Mouse (Mus musculus) gastrocnemius, postnatal 10 days (tissue): Measurements from ENCODE around the gene Map1lc3a. TPM values are rescaled to one million over a fixed set of nuclear protein-coding genes. Genes with fewer than 3 reads are reported as not detected.
A peak's percentile ranks its signal among the peaks of the same experiment; 100 is the strongest.

ENCODE experiments used
- DNase-seq: peaks from one replicate; pipeline ENCODE4 v3.0.0; 2021; ENCODE audit warnings: mixed read lengths
- long read RNA-seq, 2 experiments: library from polyadenylated mRNA; stranded (forward); transcript quantifications; one replicate each; pipeline ENCODE4 v2.0.0; 2021
- total RNA-seq, 2 experiments: library from RNA; stranded (reverse); gene quantifications; 2 replicates each; pipeline ENCODE4 v1.2.3; 2021

Map1lc3a gene
- 100 to 1,000 TPM; 165 to 183 TPM for total RNA-seq
- long read RNA-seq, experiment 1, transcript Map1lc3a-203 (3 exons, 826 nt): minor isoform, 16 of 85 reads
- long read RNA-seq, experiment 1, transcript Map1lc3a-201 (4 exons, 1,112 nt): major isoform, 66 of 85 reads
- long read RNA-seq, experiment 1, partial matches to known transcripts: 2 of 85 reads
- long read RNA-seq, experiment 1, other reads (novel, unspliced or antisense): 1 of 85 reads
- long read RNA-seq, experiment 2, transcript Map1lc3a-201 (4 exons, 1,112 nt): major isoform, 65 of 98 reads
- long read RNA-seq, experiment 2, transcript Map1lc3a-203 (3 exons, 826 nt): minor isoform, 26 of 98 reads
- long read RNA-seq, experiment 2, partial matches to known transcripts: 6 of 98 reads
- long read RNA-seq, experiment 2, other reads (novel, unspliced or antisense): 1 of 98 reads

DNA sequence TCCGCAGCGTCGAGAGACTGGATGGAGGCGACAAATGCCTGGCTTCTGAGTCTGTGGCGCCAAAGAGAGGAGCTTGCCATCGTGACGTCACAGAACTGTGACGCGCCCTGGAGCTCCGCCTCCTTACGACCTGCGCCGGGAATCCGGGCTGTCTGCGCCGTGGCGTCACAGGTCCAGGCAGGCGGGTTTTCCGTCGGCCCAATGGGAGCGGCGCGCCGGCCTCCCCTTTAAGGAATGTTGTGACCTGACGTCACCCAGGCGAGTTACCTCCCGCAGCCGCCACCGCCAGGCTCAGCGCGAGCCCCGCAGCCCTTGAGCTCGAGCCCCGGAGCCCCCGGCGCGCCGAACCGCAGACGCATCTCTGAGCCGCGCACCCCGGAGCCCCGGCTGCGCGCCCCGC is at the start of gene Map1lc3a:
Gene Map1lc3a (plus strand): TSS at position 103 of the 400 bp plus-strand sequence.
- DNase-seq: peak; percentile 95

DNA sequence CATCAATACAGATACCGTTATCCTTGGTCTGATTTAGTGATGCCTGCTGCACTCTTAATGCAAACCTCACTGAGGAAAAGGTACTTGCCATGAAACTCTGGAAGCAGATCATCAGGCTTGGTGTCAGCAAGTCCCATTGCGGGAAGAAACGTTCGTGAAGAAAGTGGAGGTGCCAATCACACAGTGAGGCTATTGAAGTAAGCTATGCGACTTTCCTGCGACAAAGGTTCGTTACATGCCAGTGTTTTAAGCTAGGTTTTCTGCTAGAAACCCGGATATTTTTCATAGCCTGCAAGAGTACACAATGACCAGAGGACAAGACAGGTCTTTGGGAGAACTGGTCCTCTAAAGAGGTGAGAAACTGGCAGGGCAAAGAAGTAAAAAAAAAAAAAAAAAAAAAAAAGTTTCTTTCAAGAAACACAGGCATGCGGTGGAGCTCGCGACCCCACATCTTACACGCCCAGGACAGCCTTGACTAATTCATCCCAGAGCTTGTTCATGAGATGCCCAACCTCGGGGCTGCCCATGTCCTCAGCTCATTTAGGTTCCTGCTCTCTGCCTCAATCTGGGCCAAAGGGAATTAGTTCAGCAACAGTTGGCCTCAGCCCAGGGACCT is 40.2 kb upstream of the Map1lc3a start:
- no peak for DNase-seq

DNA sequence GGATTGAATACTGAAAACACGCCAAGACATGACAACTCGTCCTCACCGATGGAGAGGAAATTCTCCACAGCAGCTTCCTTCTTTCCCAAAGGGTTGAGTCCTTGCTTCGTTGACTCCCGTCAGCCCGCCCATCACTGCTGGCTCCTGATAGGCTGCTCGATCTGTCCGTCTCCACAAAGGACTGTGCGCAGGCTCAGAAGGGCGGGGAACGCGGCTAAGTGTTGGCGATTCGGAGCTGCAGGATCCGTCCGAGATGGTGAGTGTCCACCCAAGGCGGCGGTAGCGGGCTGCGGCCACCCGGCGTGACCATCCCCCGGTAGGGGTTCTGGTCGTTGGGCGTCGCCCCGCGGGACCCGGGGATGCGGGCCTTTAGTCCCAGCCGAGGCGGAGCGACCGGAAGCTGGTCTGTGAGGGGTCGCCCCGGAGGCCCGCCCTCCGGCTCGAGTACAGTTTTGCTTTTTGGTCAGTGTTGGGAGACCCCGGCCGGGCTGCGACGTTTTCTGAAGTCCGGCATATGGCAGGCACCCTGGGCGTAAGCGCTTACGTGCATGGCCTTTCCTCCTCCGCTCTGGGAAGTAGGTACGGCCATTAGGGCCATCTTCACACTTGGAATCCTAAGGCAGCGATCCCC is 39.6 kb upstream of the Map1lc3a start, which contains the start of gene Dynlrb1:
Gene Dynlrb1 (plus strand): TSS at position 172 of the 631 bp plus-strand sequence.
- peak; percentile 99 for DNase-seq

DNA sequence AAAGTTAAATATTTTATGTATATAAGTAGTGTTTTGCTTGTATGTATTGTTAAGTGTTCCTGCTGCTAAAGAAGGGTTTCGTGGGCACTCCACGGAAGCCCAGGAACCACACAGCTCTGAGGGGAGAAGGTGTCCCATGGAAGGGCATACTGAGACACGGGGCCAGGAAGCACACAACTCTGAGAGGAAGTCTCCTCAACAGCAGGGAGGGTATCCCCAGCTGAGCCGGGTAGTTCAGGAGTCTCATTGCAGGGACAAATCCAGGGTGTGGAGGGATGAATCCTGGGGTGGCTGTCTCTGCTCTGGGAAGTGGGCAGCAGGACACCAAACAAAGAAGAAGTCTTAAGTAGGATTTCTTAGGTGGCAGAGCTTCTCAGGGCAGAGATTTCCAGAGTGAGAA is 38.8 kb upstream of the Map1lc3a start:
- no peak for DNase-seq

- DNase-seq: no peak
These were observed 35.2 kb upstream of the Map1lc3a start for GRCm38 (mm10) chr2:155240915-155241314.

DNA sequence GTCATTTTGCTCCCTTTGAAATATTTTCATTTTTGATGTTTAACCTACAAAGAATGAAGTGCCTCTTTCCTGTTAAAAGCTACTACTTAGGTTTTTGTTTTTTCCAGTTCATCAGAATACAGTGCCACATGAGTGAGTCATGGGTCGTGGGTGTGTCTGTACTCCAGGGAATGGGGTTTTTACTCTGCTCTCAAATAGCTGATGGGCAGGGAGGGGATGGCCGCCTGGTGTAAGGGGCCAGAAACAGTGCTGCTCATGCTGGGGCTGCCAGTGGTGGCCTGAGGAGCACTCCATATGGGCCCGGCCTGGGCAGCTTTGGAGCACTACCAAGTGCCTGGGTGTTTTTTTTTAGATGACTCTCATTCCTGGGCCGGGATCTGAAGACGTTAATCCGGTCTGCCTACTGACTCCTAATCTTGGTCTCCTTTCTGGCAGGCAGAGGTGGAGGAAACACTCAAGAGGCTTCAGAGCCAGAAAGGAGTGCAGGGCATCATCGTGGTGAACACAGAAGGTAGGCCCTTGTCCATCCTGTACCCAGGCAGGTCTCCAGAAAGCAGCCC is 33.7 kb upstream of the Map1lc3a start:
- DNase-seq: peak; percentile 10

- no peak for DNase-seq
These were observed 29.9 kb upstream of the Map1lc3a start for GRCm38 (mm10) chr2:155246231-155246630.

- no peak for DNase-seq
These were observed 27.9 kb upstream of the Map1lc3a start for GRCm38 (mm10) chr2:155248206-155248605.

GRCm38 (mm10) chr2:155248718-155249117 is 27.4 kb upstream of the Map1lc3a start:
- DNase-seq: no peak

GRCm38 (mm10) chr2:155249588-155249987 is 26.5 kb upstream of the Map1lc3a start:
- DNase-seq: no peak

DNA sequence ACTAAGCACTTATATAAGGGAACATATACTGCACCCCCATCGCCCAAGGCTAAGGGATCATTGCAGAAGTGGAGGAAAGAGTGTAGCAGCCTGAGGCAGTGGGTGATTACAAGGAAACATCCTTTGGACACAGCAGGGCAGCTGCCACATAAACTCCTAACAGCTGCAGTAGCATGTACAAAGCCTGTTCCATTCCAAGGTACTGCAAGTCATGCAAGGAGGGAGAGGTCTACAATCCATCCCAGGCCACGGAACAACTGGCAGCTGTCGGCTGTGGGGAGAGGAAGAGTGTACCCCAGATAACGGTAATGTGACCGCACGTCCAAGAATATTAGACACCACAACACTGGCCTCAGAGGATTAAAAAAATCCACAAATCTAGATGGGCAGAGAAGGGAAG is 10.6 kb upstream of the Map1lc3a start:
- DNase-seq: no peak

DNA sequence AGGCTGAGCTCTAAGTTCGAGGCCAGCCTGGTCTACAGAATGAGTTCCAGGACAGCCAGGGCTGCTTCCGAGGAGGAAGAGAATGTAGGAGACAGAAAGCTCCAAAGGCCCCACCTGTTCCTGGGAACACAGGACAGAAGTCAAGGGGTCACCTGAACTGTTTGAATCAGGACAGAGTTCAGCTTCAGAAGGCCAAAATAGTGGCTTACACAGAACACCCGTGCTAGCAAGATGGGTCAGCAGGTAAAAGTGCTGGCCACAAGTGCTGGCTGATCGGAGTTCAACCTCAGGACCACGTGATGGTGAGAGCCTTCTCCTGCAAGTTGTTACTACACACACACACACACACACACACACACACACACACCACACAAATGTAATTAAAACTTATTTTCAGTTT is 9.2 kb upstream of the Map1lc3a start:
- no peak for DNase-seq

- no peak for DNase-seq
These were observed 4.1 kb upstream of the Map1lc3a start for GRCm38 (mm10) chr2:155271957-155272356.

GRCm38 (mm10) chr2:155272396-155273170 is 3.5 kb upstream of the Map1lc3a start:
- DNase-seq: no peak

- DNase-seq: no peak
These were observed 2.5 kb upstream of the Map1lc3a start for GRCm38 (mm10) chr2:155273603-155274002.

DNA sequence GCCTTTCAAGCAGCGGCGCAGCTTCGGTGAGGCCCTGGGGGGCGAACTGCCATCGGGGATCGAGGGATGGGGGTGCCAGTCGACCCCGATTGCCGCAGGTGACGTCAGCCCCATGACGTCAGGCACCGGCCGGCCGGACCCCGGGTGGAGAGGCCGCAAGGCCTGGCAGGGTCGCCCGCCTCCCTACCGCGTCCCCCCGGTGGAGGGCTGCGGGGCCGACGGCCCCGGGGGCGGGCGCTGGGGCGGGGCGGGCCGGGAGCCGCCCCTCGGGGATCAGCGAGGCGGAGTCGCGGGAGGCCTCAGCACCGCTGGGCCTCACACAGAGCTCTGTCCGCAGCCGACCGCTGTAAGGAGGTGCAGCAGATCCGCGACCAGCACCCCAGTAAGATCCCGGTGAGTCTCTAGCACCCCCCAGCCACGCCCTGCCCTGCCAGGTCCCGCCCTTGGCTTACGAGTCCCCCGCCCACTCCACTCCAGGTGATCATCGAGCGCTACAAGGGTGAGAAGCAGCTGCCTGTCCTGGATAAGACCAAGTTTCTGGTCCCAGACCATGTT is 601 bp downstream of the Map1lc3a start:
- DNase-seq: peak; percentile 70

DNA sequence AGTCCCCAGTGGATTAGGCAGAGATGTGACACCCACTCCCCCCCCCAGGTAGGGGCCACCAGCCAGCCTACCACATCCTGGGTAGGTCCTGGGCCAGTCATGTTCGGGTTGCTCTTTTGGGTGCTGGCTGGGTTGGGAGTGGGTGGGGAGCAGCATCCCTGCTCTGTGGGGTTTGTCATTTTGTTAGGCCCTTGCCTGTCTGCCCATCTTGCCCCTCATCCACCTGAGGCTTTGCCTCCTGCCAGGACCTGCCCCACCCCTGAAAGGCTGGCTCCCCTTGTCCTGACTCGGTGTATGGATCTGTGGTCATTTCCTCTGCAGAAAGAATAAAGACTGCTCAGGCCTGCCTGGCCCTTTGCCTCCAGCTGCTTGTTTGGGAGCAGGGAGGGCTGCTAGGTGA is 1.6 kb downstream of the Map1lc3a start:
- DNase-seq: no peak

DNA sequence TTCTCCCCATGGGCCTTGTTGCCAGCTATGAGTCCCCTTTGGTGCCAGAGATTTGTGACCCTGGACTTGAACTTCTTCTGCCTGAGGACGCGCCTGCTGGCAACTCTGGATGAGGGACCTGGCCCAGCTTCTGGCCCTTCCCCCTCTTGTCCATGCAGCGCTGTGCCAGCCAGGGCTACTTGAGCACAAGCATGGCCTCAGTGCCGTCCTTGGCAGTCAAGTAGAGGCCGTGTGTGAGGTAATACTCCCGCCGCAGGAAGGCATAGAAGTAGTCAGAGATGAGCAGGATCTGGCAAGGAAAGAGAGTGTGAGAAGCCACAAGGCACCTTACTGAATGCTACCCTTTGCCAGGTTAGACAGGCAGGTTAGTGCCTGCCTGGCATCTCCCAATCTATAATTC is 2.3 kb downstream of the Map1lc3a start:
- peak; percentile 44 for DNase-seq

DNA sequence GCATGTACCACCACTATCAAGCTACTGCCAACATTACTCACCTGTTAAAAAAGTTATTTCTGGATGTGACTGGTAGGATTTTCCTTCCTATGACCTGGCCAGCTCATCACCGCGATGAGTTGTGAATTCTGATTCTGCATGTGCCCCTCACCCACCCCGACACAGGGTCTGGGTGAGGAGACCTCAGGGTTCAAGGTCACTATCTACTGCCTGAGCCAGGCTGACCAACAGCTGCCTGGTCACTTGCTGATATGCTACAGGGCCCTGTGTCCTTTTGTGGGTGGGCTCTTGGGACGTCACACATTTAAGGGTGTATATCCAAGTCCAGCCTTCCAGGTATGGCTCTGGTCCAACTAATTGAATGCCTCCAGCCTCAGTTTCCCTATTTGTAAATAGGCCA is 3.1 kb downstream of the Map1lc3a start:
- no peak for DNase-seq

DNA sequence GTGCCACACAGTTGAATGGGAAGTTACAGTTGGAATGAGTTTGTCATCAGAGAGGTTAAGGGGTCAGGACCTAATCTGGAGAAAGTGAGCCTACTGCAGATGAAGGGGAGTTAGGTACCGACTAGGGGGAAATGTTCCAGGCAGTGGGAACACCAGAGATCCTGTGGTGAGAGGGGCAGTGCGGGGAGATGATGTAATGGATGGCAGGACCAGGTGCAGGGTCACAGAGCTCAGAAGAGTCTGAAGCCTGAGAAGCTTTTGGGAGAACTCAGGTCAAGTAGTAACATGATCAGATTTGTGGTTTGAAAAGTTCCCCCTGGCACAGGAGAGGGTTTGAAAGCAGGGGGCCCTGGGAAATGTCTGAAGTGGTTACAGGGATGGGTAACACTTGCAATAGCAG is 4.0 kb downstream of the Map1lc3a start:
- DNase-seq: no peak

GRCm38 (mm10) chr2:155283793-155284192 is 7.7 kb downstream of the Map1lc3a start:
- peak; percentile 79 for DNase-seq

GRCm38 (mm10) chr2:155284647-155285046 is 8.6 kb downstream of the Map1lc3a start:
- DNase-seq: peak; percentile 49
